Mouse (Mus musculus): ENCODE data around the gene Gys1.
"Not testable (repeated sequence)": the region's sequence is repeated elsewhere in the genome, so short reads cannot be mapped to it uniquely, and the experiment has no call there.

The Gys1 gene

DNA sequence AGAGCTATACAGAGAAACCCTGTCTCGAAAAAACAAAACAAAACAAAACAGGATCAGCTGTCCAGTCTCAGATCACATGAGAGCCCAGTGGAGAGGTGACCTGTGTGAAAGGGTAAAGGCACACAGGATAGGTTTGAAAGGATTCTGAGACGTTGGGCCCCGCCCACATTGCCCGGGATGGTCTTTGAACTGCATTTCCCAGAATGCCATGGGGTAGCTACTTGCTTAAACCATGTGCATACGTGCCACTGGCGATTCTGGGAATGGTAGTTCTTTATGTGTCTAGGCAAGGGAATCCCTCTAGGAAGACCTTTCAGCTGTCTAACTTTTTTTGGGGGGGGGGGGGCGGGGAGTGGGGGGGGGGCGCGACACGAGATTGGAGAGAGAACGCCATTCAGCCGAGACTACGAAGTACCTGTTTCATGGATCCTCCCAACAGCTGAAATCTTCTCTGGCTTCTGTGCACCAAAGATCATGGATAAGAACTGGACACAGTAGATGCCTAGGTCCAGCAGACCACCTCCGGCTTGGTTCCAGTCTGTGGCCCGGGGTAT, 46.8 kb downstream of the Gys1 start, which contains the start of gene Tulp2:
Gene Tulp2, plus strand, starts transcription at position 504 of the 554 bp plus-strand sequence.
- no peak for DNase-seq (ENCODE audit: low spot score)

DNA sequence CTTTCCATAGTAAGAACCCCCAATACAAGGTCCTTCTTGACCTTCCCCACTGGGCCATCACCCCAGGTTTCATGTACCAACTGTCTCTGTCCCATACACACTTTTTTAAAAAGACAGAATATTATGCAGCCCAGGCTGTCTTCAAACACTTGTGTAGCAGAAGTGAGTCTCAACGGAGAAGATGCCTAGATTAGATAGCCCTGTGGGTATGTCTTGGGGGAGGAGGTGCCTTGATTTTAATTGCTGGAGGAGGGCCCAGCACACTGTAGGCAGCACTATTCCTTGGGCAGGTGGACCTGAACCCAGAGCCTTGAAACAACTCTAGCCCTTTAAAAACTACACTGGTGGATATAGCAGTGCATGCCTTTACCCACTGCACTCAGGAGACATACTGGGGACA, 47.5 kb downstream of the Gys1 start:
- no peak for DNase-seq (ENCODE audit: low spot score)

DNA sequence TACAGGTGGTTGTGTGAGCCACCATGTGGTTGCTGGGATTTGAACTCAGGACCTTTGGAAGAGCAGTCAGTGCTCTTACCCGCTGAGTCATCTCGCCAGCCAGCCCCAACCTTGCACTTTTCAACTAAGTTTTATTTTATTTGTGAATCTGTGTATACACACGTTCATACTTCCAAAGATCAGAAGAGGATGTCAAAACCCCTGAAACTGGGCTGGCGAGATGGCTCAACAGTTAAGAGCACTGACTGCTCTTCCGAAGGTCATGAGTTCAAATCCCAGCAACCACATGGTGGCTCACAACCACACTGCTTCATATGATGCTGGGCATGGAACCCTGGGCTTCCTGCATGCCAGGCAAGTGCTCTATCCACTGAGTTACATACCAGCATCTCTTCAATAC, 50.3 kb downstream of the Gys1 start:
- not testable (repeated sequence) for DNase-seq (ENCODE audit: low spot score)

DNA sequence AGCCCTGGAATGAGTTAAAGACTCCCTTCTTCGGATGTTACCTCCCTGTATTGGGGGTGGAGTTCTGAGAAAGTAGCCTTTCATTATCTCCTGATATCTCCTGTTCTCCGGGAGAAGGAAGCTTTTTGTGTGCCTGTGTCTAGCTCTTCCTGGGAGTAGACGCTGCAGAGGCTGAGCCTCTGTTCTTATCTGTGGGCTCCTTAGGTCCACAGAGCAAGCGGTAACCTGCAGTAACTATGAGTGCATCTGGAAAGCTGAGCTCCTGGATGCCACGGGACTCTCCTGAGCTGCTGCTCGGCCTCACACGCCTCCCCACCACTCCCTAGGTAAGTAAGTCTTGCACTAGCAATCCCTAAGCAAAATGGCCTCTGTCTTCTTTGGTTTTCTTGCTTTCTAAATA, 51.5 kb downstream of the Gys1 start:
- no peak for DNase-seq (ENCODE audit: low spot score)

DNA sequence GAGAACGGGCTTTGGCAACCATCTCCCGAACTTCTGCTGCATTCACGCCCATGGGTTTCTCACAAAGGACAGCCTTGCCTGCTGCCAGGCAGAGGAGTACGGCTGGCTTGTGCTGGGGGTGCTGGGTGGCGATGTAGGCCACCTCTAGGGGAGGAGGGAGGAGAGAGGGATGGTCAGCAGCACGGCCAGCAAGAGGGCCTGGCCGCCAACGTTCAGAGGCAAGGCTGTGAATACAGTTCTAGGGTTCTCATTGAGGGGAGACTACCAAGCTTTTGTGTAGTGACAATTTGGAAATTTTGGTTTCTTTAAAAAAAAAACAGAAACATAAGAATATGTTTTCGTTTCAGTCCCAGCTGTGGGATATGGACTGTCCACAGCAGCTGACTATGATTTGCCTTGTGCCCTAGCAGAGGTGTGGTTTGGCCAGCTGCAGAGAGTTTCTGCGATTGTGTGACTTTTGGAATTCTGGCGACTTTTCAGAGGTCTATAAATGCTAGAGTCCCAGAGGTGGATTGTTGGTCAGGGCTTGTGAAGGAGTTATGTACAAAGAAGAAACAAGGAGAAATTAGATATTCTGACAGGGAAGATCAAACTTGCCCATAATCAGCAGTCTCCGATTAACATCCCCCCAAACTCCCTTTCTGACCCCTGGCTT, 52.2 kb downstream of the Gys1 start, which contains the start of gene Gm45808:
Gene Gm45808, minus strand, starts transcription at position 51 of the 655 bp plus-strand sequence.
- DNase-seq (ENCODE audit: low spot score), result no peak

DNA sequence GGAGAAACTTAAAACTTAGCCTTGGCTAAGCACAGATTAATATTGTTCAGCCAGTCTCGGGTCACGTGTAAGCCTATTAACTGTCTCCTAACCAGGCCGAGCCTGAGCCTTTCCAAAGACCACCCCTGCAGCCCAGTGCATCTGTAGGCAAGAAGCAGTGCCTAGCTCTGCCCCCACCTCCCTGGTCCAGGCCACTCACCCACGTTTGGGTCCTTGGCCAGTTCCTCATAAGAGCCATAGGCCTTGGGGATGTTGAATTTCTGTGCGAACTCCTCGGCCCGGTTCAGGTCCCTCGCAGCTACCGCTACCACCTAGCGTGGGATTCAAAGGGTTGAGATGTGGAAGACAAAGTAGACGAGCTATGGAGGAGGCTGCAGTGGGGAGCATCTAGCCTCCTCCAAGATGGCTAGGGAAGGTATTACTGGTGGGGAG, 53.2 kb downstream of the Gys1 start:
- no peak for DNase-seq (ENCODE audit: low spot score)

DNA sequence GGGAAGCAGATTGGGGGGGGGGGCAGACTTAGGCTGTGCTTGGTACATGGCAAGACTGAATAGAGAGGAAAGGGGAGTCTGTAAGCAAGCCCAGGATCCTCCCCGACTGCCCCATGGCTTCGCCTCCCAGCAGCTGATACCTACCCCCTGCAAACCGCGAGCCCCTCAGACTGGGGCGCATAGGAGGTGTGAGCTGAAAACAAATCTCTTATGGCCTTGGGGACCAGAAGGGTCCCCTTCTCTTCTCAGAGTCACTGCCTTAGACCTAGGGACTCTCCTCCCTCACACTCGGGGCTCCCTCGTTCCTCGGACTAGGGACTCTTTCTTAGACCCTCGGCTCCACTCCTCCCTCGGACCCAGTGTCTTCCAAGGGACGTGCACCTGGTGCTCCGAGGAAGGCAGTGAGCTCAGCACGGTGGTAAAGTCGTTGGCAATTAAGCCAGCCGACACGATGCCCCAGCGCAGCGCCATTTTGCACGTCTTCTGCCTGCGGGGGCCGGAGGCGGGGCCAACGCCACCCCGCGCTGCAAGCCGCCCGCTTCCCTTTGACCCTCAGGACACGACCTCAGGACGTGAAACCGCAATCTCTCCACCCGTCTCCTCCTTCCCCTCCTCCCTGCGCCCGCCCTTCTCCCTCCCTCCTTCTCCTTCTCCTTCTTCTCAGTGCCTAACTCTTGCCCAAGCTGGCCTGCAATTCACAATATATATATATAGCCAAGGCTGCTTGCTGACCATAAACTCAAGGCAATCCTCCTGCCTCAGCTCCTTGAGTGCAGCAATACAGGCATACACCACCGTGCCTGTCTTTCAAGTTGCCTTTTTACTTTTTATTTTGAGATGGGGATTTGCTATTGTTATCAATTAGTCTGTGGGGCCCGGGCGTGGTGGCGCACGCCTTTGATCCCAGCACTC, 53.9 kb downstream of the Gys1 start, which contains the start of gene Dhdh:
Gene Dhdh, minus strand, starts transcription at position 513 of the 912 bp plus-strand sequence.
- peak; percentile 52 for DNase-seq (ENCODE audit: low spot score)

DNA sequence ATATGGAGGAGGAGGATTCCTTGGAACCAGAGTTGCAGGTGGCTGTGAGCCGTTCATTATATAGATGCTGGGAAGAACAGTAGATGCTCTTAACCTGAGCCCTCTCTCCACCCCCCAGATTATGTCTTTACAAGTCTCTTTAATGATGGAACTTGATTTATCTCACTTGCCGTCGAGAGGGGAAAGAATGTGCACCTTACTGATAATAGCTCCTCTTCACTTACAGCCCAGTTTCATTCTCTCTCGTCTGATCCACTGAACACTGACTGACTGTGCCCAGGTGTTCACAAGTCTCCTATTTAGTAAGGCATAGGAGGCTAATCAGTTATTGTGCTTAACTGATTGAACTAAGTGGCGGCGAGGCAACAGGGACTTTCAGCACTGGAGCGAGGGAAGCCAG, 54.9 kb downstream of the Gys1 start:
- DNase-seq (ENCODE audit: low spot score), result no peak

DNA sequence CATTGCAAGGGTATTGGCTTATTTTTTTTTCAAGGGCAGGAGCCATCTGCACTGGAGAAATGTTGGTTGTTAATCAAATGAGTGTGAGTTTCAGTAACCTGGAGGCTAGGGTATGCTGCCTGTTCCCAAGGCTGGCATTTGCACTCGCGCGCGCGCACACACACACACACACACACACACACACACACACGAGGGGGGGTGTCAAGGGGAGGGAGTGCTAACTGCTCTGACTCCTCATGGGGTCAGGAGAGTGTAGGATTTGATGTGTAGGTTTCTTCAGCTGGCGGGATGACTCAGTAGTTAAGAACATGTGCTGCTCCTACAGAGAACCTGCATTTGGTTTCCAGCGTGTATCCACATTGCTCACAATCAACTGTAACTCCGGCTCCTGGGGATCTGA, 56.2 kb downstream of the Gys1 start:
- DNase-seq (ENCODE audit: low spot score), result no peak

DNA sequence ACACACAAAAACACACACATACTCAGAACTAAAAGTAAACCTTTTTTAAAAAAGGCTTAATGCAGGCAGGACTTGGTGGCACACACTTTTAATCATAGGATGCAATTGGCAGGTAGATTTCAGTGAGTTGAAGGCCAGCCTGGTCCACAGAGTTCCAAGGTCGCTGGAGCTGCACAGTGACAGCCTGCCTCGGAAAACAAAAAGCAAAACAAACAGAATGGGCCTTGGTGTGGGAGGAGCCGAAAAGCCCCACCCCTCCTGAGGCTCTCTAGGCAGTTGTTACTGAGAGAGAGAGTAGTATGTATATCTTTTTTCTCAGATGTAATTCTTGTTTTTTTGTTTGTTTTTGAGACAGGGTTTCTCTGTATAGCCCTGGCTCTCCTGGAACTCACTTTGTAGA, 56.6 kb downstream of the Gys1 start:
- DNase-seq (ENCODE audit: low spot score), result no peak

DNA sequence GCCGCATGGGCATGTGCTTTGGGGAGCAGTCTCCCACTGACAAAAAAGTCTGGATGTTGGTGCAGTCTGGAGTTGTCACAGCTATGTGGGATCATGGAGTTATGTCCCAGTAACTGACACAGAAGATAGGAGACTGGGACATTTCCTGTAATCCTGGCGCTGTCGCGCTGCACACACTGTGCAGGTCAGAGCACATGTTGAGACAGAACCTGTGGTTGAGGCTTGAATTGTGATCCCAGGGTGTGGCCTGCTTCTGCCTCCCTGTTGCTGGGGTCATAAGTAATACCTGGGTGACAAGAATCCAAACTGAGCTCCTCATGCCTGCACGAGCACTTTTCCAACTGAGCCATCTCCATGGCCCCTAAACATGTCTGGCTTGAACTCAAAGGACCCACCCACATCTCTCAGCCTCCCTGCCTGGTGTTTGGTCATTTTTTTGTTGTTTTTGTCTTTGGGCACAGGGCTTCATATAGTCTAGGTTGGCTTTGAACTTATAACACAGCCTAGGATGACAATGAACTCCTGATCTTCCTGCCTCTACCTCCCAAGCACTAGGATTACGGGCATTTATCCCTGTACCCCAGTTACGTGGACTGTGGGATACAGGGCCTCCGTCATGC, 57.7 kb downstream of the Gys1 start:
- no peak for DNase-seq (ENCODE audit: low spot score)

DNA sequence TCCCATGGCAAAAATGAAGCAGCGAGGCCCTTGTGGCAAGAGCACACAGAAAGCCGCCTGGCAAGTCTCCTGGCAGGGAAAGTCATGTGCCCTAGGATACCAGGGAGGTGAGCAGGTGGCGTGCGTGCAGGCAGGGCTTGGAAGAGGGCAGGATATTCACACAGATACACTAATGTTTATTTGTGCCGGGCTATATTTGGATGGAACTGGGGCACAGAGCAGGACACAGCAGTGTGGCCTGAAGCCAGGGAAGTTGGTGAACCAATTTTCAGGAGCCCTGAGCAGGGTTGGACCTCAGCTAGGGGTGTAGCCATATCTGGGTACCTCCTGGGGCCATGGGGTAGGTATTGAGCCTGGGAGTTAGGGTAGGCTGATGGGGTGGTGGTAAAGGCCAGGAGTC, 58.3 kb downstream of the Gys1 start:
- DNase-seq (ENCODE audit: low spot score), result no peak

DNA sequence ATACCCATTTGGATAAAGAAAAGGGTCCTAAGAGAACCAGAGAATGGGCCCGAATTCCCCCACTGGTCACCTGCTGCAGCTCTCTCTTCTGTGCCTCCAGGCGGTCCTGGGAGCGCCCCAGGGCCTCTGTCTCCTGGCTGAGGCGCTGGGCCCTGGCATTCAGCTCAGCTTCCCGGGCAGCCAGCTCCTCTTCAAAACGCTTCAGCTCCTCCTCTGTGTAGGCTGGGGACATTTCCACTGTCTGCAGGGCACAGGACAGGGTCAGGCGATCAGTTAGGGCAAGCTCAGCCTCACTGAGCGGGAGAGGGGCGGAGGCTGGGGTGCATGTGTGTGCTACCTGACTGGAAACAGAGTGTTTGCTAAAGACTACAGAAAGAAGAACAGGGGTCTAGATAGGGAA, 59.9 kb downstream of the Gys1 start:
- DNase-seq (ENCODE audit: low spot score), result no peak

DNA sequence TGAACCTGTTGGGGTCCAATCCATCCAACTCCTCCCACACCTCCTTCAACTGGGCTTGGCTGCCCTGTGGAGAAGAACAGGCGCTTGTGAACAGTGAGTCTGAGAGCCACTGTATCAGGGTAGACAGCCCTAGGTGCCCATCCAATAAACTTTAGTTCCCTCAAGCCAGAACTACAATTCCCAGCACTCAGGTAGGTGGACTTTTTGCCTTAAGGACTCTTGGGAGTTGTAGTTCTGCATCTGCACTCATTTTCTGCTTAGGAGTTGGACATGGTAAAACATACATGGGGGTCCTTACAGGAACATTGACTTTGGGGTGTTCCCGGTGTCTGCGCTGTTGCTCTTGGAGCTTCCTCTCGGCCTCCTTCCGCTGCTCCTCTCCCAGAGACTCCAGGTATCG, 63.8 kb downstream of the Gys1 start:
- DNase-seq (ENCODE audit: low spot score), result no peak

Data from urinary bladder, postnatal 25 days (tissue).